Mouse (Mus musculus) heart, postnatal 25 days (tissue): ENCODE measurements around the gene Zfp568. TPM values are rescaled to one million over a fixed set of nuclear protein-coding genes. Genes with fewer than 3 reads are reported as not detected.

ENCODE experiments used
- DNase-seq: peaks from one replicate; pipeline ENCODE4 v3.0.0; 2022; ENCODE audit warnings: low spot score
- intact Hi-C: fragments of 180-260 bp; cut with DNase I; formaldehyde crosslinking; loops from one replicate; pipeline ENCODE4 v1.15.1; 2025
- total RNA-seq, 2 experiments: library from RNA; stranded (reverse); gene quantifications; 2 replicates each; pipeline ENCODE4 v1.2.3; 2021

The Zfp568 gene
- total RNA-seq, 2 experiments from 2014 or later, result 24.5 to 28.1 TPM

- intact Hi-C loops, result loop anchor here (2.0 to 5.0 kb wide), 3 partner anchors 29 to 216 kb away; partner anchors contain the start of genes Zfp383, Zfp74 and Zfp84
- no peak for DNase-seq
These were observed 440 bp upstream of the Zfp568 start for GRCm38 (mm10) chr7:29983340-29983689.

GRCm38 (mm10) chr7:29986101-29986500, 2.3 kb downstream of the Zfp568 start:
- no peak for DNase-seq
- intact Hi-C loops, result no loop called here

GRCm38 (mm10) chr7:29987551-29987950, 3.8 kb downstream of the Zfp568 start:
- DNase-seq, result no peak
- intact Hi-C loops, result no loop called here

GRCm38 (mm10) chr7:29989031-29989430, 5.3 kb downstream of the Zfp568 start:
- no peak for DNase-seq

GRCm38 (mm10) chr7:29992698-29993097, 8.9 kb downstream of the Zfp568 start:
- intact Hi-C loops, result no loop called here
- DNase-seq, result no peak

More at GRCm38 (mm10) chr7:29989031-29989430, 5.3 kb downstream of the Zfp568 start:
- intact Hi-C loops, result no loop called here

GRCm38 (mm10) chr7:29993340-29993739, 9.6 kb downstream of the Zfp568 start:
- intact Hi-C loops, result no loop called here

GRCm38 (mm10) chr7:29995134-29995533, 11.4 kb downstream of the Zfp568 start:
- intact Hi-C loops, result no loop called here
- no peak for DNase-seq

More at GRCm38 (mm10) chr7:29993340-29993739, 9.6 kb downstream of the Zfp568 start:
- no peak for DNase-seq

- no peak for DNase-seq
- intact Hi-C loops, result no loop called here
These were observed 16.8 kb downstream of the Zfp568 start for GRCm38 (mm10) chr7:30000601-30001000.

- intact Hi-C loops, result no loop called here
- DNase-seq, result no peak
These were observed 23.8 kb downstream of the Zfp568 start for GRCm38 (mm10) chr7:30007601-30008000.

- no peak for DNase-seq
- intact Hi-C loops, result no loop called here
These were observed 24.4 kb downstream of the Zfp568 start for GRCm38 (mm10) chr7:30008020-30008690.

GRCm38 (mm10) chr7:30009321-30010085, 25.7 kb downstream of the Zfp568 start:
- no peak for DNase-seq
- intact Hi-C loops, result loop anchor here (5.0 kb wide), 1 partner anchor 193 kb away; no protein-coding TSS in a partner anchor

GRCm38 (mm10) chr7:30010551-30011195, 26.9 kb downstream of the Zfp568 start:
- intact Hi-C loops, result loop anchor here (5.0 kb wide), 1 partner anchor 192 kb away; no protein-coding TSS in a partner anchor
- no peak for DNase-seq

- DNase-seq, result no peak
- intact Hi-C loops, result loop anchor here (5.0 kb wide), 1 partner anchor 189 kb away; no protein-coding TSS in a partner anchor
These were observed 29.2 kb downstream of the Zfp568 start for GRCm38 (mm10) chr7:30012956-30013363.

GRCm38 (mm10) chr7:30017226-30017625, 33.5 kb downstream of the Zfp568 start:
- DNase-seq, result no peak
- intact Hi-C loops, result no loop called here

GRCm38 (mm10) chr7:30019543-30019942, 35.8 kb downstream of the Zfp568 start:
- intact Hi-C loops, result no loop called here
- no peak for DNase-seq

- DNase-seq, result no peak
- intact Hi-C loops, result loop anchor here (5.0 kb wide), 1 partner anchor 149 kb away; no protein-coding TSS in a partner anchor
These were observed 39.6 kb downstream of the Zfp568 start for GRCm38 (mm10) chr7:30023324-30023723.

GRCm38 (mm10) chr7:30023800-30024199, 40.0 kb downstream of the Zfp568 start:
- DNase-seq, result no peak
- intact Hi-C loops, result loop anchor here (5.0 kb wide), 1 partner anchor 149 kb away; no protein-coding TSS in a partner anchor

GRCm38 (mm10) chr7:30025358-30025757, 41.6 kb downstream of the Zfp568 start:
- DNase-seq, result no peak
- intact Hi-C loops, result no loop called here

- intact Hi-C loops, result no loop called here
- no peak for DNase-seq
These were observed 43.6 kb downstream of the Zfp568 start for GRCm38 (mm10) chr7:30027331-30027730.

- intact Hi-C loops, result no loop called here
- no peak for DNase-seq
These were observed 44.8 kb downstream of the Zfp568 start for GRCm38 (mm10) chr7:30028572-30028971.
